Mouse (Mus musculus) stomach, postnatal 0 days (tissue): ENCODE results near the gene Tm6sf1.

Experiments
- CTCF ChIP-seq: IDR thresholded peaks from 2 replicates; pipeline ENCODE4 v1.5.1; 2016; ENCODE audit warnings: antibody characterized with exemption, low read depth, mild to moderate bottlenecking, moderate library complexity
- EP300 ChIP-seq: optimal IDR thresholded peaks from 2 replicates; pipeline ENCODE3; 2016; ENCODE audit warnings: antibody characterized with exemption

DNA sequence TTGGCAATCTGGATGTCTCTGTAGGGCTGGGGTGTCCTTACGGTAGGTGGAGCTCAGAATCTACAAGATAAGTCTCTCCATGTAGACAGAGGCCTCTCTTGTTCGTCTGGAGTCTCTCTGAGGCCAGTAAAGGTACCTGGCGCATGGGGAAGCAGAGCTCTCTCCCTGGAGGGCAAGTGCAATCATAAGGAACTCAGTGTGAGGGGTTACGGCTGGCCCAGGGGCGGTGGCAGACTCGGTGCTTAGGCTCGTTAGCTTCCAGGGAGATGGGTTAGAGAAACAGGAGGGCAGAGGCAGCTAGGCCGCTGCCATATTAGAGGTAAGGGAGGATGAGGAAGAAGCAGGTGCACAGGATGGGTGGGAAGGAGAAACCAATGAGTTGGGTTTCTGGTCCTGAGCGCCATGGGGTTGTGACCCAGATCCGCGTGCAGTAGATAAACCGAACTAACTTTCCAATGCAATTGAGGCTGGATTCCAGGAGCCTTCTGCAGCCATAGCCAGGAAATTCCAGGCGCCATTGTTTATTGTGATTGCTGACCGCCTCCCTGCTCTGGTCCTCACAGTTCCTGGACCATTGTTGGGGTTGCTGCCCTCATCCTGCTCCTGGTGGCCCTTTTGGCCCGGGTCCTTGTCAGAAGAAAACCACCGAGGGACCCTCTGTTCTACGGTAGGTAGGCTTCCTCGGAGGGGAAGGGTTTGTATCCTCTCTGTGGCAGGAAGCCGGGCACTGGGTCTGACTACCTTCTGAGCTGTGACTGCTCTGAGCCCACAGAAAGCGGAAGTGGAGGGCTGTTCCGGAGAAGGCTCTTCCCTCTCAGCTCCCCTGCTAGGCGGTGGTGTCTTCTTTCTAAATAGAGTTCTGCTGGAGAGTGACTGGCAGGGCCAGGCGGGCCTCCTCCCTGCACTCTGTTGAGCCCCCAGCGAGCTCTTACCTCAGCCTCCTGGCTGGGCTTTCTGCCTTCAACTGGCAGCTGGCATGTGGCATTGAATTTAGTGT, 4.1 kb downstream of the Tm6sf1 start:
- TF ChIP-seq EP300 = no peak
- no peak for TF ChIP-seq CTCF
